Mouse (Mus musculus) gastrocnemius, postnatal 25 days (tissue): ENCODE results near the gene Ift57. TPM values are rescaled to one million over a fixed set of nuclear protein-coding genes. Genes with fewer than 3 reads are reported as not detected.

ENCODE experiments used
- DNase-seq: peaks from one replicate; pipeline ENCODE4 v3.0.0; 2022
- total RNA-seq, 2 experiments: library from RNA; stranded (reverse); gene quantifications; 1 replicate in 1 of 2; 2 replicates in 1 of 2; pipeline ENCODE4 v1.2.3; 2021

Gene Ift57
- total RNA-seq, 2 experiments from 2014 or later, result 5.4 to 5.5 TPM

GRCm38 (mm10) chr16:49792446-49792878 lies 93.4 kb downstream of the Ift57 start:
- no peak for DNase-seq

- DNase-seq, result no peak
Observed at GRCm38 (mm10) chr16:49793596-49793995, 94.6 kb downstream of the Ift57 start.

- DNase-seq, result no peak
Observed at GRCm38 (mm10) chr16:49796271-49796670, 97.2 kb downstream of the Ift57 start.

GRCm38 (mm10) chr16:49796954-49797353 lies 97.9 kb downstream of the Ift57 start:
- no peak for DNase-seq

GRCm38 (mm10) chr16:49798790-49799189 lies 99.8 kb downstream of the Ift57 start:
- no peak for DNase-seq

GRCm38 (mm10) chr16:49799597-49800561 lies 100.8 kb downstream of the Ift57 start, which contains the start of gene Cd47:
TSS of gene Cd47 (plus strand) at chr16:49800533.
- DNase-seq, result no peak

GRCm38 (mm10) chr16:49800996-49801395 lies 102.0 kb downstream of the Ift57 start:
- DNase-seq, result no peak

- DNase-seq, result no peak
Observed at GRCm38 (mm10) chr16:49801399-49801798, 102.4 kb downstream of the Ift57 start.

GRCm38 (mm10) chr16:49802993-49803392 lies 104.0 kb downstream of the Ift57 start:
- DNase-seq, result no peak

GRCm38 (mm10) chr16:49803932-49804461 lies 105.0 kb downstream of the Ift57 start:
- DNase-seq, result no peak

GRCm38 (mm10) chr16:49806920-49807319 lies 107.9 kb downstream of the Ift57 start:
- no peak for DNase-seq

- DNase-seq, result no peak
Observed at GRCm38 (mm10) chr16:49807419-49807841, 108.4 kb downstream of the Ift57 start.

GRCm38 (mm10) chr16:49807862-49808430 lies 108.9 kb downstream of the Ift57 start:
- DNase-seq, result no peak

GRCm38 (mm10) chr16:49811897-49812296 lies 112.9 kb downstream of the Ift57 start:
- DNase-seq, result no peak

GRCm38 (mm10) chr16:49812821-49813616 lies 114.0 kb downstream of the Ift57 start:
- no peak for DNase-seq

GRCm38 (mm10) chr16:49814419-49814818 lies 115.4 kb downstream of the Ift57 start:
- no peak for DNase-seq

Other genes with a start within 250 kb of the Ift57 start
- 10 to 100 TPM; 23.3 to 28.9 TPM for gene Cd47, start 101.3 kb downstream of the Ift57 start, total RNA-seq